Mouse (Mus musculus) right cerebral cortex, postnatal 4 days (tissue): ENCODE measurements at regions not wholly inside any gene's neighbourhood (a gene's known extent, or its start where the extent isn't known, plus 50 kb on each side); places are given as distances from the start of the nearest gene placed in this dataset.

ENCODE experiments used
- DNase-seq: peaks from one replicate; pipeline ENCODE4 v3.0.0-alpha.2; 2022

DNA sequence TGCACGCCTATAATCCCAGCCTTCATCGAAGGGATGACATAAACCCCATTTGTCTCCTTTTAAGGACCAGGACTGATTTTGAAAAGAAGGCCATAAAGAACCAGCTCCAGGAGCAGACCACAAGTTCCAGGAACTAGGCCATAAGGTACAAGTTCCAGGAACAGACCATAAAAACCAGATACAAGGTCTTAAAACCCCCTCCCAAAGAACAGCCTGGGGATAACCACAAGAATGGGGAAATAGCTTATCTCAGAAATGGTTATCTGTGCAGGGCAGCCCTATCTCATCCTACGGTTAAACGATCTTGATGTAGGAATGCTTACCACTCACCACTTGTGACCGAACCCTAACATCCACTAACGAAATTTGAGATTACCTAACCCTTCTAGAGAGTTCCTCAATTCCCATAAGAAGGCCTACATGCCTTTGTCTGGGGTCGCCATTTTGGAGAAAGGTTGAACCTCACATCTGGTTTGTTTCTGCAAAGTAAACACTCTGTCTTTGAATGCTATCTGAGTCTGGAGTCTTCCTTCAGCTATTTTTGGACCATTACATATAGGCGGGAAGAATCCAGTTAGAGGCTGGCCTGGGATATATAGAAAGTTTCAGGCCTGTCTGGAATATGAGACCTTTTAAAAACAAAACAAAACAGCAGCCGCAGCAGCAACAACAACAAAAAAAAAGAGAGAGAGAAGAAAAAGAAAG, 103.5 kb upstream of the Fut8 start:
- no peak for DNase-seq

DNA sequence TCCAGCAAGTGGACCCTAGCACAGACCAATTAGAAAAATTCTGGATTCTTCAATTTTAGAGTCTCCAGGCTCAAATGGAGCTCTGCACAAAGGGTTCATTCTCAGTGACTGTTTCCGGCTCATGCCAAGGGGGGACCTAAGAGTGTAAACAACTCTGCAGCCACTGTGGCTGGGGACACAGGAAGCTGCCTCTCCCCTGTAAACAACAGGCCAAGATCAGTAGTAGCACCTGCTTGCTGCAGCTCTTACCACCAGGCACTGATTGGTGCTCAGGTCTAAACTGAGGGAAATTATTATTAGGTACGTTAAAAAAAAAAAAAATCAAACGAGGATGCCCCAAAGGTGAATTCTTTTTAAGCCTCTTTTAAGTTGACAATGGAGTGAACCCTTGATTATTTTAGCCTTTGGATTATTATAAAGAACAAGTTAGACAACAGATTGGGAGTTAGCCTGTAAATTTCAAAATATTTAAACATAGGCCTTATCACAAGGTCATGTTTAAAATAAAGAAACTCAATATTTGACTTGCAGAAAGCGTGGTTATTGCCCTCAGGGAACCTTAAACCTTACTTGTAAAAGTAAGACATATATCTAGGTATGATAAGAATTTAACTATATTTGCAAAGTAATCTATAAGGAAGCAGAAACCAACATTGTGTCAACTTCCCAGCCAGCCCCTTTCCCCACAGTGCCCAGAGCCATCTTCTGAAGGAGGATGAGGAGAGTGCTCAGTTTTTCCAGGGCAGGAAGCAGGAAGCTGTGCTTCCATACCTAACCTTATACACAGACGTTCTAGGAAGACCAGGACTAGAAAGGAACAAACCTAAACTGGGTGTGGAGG, 104.2 kb upstream of the Fut8 start:
- no peak for DNase-seq

DNA sequence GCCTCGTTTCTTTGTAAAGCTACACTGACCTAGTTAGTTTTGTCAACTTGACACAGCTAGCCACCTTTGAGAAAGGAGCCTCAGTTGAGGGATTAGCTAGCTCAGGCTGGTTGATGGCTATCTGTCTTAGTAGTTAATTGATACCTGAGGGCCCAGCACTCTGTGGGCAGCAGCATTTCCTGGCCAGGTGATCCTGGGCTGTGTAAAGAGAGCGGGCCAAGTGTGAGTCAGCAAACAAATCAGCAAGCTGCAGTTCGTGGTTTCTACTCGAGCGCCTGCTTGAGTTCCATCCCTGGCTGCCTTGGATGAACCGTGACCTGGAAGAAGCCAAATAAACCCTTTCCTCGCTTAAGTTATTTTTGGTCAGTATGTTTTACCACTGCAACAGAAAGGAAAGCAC, 106.6 kb upstream of the Fut8 start:
- DNase-seq: no peak

DNA sequence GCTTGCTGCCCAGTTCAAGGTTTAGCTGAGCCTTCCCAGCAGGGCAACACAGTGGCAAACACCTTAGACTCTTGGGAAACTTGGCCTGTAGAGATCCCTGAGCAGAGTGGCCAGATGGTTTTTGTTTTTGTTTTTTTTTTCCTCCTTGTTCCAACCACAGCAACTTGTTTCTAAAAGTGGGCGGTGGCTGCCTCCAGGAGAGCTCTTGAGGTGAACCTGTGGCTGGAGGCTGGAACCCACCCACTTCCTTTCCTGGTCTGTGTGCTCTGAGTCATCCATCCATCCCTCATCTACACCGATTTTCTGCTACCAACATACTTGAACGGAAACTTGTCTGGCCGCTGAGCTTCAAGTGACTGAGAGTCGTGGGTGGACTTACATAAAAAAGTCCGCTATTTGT, 107.4 kb upstream of the Fut8 start:
- no peak for DNase-seq

DNA sequence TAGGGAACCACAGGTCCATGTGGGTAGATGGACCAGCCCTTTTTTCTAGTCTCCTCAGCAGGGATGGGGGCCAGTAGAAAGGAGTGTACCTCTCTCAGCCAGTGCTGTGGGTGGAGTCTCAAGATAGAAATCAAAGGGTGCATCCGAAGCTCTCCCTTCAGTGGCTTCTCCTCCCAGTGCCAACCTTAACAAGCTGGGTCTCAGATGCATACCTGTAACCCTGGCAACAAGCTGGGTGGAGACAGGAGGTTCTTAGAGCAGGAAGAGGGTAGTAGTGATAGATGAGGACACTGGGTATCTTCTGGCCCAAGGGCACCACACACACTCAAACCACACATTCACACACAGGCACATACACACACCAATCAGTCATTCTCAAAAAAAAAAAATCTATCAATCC, 113.7 kb upstream of the Fut8 start:
- no peak for DNase-seq

DNA sequence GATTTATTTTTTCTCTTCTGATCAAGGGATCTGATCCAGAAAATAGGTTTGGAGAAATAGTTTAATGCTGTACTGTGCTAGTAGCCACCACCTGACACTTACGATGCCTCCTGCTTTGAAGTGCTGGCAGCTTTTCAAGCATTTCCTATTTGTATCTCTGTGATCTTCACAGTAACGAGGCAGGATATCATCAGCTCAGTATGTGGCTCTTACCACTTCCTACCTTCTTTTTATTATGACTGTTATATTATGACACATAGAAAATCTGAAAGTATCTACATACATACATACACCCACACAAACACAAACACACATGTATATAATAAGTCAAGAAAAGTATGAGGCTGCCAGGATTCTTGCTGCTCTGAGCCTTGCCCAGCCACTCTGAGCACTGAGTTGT, 124.4 kb upstream of the Fut8 start:
- DNase-seq: no peak

DNA sequence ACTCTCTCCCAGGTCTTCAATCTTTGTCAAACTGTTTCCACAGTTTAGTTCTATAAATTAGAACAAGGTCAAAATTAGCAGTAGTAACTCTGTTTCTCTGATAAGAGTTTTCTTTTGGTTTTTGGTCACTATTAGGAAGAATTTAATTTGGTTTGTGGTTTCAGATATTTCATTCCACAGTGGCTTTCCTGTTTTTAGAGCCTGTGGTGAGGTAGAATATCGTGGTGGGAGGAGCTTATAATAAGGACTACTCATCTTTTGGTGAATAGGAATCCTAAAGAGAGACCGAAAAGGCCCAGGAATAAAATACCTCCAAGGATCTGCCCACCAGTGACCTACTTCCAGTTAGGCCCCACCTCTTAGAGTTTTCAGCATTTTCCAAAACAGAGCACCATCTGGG, 125.8 kb upstream of the Fut8 start:
- no peak for DNase-seq

DNA sequence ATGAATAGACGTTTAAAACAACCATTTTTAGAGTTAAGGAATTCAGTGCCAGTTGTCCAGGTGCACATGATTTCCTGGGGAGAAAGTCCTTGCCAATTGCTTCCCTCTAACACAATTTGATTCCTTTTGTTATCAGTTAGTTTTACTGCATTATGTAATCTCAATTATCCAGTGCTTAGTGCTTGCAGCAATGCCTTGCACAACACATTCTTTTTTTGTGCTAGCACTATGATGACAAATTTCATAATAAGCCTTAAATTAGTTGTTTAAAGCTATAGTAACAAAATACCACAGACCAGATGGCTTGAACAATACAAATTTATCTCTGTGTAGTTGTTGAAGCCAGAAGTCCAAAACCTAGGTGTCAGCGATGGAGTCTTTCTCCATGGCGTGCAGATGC, 130.7 kb upstream of the Fut8 start:
- DNase-seq: no peak

DNA sequence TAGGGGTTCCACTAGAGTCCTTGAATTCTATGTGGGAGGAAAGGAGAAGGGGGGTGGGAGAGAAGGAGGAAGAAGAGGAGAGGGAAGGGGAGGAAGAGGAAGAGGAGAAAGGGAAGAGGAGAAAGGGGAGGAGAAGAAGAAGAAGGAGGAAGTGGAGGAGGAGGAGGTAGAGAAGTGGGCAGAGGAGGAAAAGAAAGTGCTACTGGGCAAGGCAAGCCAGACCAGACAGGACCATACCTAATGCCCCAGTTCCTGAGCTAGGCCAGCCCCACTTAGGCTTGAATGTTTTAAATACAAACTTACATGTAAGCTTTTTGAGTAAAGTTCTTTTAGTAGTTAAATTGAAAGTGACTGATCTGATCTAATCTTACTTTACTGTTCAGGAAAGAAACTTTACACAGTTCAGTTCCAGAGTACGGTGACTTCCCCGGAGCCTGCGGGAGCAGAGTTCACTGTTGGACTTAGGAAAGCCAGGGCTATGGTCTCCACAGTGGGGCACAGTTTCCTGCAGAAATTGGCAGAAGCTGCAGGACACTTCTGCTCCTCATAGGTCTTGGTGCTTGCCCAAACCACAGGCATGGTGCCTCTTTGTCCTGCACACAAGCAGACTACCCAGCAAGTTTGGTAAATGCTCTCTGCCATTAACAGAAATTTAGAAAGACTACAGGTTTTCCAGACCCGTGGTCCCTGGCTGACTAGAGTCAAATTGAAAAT, 131.9 kb upstream of the Fut8 start:
- no peak for DNase-seq

DNA sequence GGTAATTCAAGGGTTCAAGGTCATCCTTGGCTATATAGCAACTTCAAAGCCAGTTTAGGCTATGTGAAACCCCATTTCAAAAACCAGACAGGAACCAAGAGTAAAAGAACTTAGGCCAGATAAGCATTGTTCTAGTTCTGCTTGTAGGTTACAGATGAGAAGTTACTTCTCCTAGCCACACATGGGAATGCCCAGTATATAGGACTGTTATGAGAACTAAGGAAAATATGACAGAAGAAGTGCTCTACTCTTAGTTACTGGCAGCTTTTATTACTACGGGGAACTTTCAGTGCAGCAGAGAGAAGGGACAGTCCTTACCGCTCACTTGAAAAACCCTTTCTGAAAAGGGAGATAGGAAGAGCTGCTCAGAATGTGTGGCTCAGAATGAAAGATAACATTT, 137.4 kb upstream of the Fut8 start:
- no peak for DNase-seq

DNA sequence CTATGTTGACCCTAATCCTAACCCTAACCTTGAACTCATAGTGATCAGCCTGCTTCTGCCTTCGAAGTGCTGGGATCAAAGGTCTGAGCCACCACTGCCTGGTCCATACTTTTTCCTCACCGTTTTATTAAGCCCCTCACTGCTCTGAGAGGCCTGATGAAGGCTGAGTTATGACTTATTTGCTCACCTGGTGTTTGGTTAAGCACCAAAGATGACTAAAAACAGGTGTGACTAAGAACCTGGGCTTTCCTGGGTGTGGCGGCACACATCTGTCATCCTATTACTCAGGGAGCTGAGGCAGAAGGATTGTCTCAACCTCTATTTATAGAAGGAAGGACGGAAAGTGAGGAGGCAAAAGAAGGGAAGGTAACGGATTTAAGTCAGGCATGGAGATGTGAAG, 137.5 kb upstream of the Max start:
- DNase-seq: no peak

DNA sequence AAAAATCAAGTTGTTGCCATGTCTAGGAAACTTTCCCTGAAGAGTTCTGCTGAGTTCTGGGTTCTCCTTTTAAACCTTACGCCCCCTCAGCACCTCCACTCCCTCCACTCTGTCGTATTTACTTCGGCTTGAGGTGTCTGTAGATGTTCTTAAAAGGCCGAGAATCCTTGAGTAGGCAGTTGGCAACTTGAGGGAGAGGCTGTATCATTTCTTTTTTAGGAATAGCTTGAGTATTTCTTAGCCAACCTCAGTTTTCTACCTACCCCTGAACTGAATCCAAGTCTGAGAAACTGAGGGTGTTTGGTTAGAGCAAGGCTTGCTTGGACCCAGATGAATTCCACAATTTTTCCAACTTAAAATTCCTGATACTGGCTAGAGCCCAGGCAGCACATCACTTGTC, 136.8 kb upstream of the Max start:
- no peak for DNase-seq

DNA sequence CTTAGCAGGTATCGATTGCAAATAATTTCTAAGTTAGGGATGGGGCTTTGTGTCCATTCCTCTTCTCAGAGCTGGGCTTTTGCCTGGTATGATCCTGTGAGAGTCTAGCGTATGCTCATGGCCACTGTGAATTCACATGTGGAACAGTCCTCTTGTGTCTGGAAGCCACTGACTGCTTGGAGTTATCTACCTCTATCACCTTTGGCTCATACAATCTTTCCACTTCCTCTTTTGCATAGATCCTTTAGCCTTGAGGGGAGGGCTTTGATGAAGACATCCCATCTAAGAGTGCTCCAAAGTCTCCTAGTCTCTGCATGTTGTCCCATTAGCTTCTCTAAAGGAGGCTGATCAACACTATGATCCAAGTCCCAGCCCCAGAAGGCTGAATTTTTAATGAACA, 135.8 kb upstream of the Max start:
- DNase-seq: no peak

DNA sequence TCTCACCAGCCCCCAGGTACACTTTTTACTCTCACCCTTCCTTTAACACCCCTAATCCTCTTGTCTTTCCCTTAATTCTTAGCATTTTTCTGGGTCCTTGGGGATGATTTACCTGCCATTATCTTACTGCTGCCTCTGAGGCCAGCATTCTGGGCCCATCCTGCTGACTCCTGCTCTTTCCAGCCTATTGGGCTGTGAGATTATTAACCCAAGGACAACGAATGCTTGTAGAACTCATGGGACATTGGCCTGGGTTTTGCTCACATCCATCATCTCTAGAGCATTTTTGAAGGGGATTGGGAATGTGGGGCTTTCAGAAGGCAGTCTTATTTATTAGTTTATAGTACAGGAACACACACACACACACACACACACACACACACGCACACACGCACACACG, 134.5 kb upstream of the Max start:
- DNase-seq: no peak

DNA sequence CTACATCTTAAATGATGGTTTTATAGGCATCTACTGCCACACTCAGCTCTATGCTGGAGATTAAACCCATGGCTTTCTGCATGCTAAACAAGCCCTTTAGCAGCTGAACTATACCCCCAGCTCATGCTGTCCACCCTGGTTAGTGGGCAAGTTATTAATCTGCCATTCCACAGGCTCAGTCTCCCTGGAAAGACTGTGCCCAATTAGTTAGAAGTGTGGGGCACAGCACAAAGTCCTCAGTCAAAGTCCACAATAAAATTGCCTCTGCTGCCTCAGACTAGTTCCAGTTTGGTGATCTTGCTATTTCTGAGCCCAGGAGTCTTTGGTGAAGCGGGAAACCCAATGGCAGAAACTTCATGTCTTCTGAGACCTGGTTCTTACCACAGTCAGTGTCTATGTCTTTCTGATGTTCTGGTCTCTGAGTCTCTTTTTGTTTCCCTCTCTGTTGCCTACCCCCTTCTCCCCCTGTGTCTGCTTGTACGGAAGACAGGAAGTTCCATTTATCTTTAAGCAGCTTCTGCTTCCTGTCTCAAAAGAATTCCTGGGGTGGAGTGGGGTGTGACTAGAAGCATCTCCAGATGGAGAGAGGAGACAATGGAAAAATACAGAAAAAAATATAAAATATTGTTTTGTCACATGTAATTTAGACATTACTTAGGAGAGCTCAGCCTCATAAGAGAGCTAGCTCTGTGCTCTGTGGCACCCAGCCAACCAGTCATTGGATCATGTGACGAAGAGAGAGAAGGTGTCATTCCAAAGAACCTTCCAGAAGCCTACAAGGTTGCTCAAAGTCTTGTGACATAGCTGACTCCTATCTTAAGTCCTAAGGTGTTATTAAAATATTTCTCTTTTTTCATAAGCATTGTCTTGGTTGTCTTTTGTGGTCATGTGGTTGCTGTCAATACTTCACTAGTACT, 133.3 kb upstream of the Max start:
- no peak for DNase-seq

DNA sequence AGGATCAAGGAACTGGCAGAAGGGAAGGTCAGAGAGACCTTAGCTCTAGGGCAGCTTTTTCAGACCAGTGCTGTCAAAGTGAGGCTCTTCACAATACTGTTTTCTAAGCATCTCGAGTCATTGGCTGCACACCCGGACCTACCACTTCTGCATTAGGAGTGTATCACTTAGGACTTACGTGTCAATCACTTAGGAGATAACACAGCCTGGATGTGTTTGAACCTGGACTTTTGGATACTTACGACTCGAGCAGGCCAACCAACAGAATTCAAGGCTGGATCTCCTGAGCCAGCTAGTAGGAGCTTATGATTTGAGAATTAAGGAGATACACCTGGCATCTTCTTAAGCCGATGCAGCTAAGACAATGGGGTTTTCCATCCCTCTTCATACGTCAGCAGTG, 132.2 kb upstream of the Max start:
- no peak for DNase-seq

DNA sequence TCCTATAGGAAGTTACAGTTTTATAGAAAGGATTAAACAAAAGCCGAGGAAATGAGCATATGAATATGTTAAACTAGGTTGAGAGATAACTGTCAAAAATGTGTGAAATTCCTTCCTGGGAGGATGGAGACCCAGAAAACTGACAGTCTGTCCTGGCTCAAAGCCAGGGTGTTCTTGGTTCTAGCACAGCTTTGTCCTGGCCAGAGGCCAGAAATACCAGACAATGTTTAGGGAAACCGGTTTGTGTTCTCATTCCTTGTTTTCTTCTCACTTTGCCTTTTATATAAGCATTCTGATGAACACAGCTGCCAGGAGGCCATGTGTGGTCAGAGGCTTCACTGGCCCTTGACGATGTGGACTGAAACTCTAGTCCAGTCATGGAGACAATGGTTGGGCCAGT, 130.7 kb upstream of the Max start:
- DNase-seq: peak; percentile 51

DNA sequence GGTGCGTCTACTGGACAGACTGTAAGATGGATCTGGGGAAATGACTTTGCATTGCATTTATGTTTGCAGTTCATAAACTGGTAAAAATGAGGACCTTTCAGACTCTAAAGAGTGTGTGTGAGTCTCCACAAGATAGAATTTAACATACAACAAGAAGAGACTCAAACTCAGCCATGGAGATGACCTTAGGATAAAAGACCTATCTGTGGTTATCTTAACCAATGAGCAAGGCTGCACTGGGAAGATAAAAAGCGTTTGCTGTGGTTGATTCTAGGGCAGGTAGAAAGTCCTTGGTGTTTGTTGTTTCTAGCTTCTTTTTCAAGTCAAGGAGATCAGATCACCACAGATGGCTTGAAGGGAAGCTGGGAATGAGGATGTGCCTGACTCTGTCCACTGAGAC, 130.1 kb upstream of the Max start:
- no peak for DNase-seq

DNA sequence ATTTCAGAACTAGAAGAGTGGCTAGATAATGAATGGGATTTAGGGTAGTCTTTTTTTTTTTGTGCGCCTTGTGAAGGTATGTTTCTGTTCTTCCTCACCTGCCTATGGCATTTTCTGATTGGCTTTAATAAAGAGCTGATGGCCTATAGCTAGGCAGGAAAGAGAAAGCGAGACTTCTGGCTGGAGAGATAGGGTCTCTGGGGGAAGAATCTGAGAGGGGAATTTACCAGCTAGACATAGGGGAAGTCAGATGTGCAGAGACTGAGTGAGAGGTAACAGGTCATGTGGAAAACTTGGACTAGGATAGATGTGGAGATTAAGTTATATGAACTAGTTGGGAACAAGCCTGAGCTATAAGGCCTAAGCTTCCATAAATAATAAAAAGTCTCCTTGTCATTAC, 129.7 kb upstream of the Max start:
- no peak for DNase-seq

DNA sequence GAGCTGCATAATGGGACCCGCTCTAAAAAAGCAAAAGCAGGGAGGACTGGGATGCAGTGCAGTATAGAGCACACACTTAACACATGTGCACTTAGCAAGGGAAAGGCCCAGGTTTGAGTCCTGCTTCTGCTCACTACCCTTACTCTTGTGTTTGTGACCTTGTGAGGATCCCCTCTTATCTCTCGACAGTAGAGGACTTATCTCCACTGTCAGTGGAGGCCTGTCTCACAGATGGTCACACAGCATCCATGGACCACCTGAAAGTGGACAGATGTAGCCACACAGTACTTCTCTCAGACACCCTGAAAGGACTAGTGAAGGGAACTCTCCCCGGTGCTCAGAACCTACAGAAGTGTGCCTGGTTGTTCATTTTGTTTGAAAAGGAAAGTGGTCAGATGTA, 128.5 kb upstream of the Max start:
- DNase-seq: no peak

DNA sequence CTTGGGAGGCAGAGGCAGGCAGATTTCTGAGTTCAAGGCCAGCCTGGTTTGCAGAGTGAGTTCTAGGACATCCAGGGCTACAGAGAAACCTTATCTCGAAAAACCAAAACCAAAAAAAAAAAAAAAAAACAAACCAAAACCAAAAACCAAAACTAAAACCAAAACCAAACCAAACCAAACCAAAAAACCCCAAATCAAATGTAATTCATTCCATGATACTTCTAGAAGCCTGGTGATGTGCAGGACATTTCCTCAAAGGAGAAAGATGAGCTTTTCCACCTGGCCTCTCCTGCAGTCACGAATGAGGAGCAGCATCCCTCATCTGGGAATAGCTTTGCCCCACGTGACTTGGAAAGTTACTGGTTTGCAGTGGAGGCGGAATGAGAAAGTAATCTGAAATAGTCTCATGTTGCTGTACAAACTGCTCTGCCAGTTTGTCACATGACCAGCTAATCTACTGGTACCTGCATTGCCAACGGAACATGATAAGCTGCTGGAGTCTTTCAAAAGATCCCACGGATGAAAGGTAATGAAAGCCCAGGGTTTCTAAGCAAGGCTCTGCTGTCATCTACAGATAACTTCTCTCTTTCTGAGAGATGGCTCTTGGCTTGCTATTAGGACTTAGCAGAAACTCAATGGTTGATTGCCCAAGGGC, 127.8 kb upstream of the Max start:
- DNase-seq: no peak

DNA sequence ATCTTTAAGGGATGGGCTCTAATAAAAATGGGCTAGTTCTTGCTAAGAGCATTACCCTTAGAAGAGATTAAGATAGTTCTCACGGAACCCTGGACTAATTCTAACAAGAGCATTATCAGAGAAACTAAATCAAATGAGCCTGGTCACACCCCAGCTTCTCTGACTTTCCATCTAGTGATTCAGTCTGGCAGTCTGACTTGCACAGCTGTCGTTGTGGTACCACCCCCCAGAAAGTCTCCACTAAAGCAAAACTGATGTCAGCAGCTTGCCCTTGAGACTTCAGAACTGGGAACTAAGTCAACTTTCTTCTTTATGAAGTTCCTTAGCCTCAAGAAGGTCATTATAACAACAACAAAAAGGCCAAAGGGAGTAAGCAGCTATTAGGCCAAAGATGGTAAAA, 126.5 kb upstream of the Max start:
- DNase-seq: no peak
